Mouse (Mus musculus): ENCODE measurements at regions not wholly inside any gene's neighbourhood (a gene's known extent, or its start where the extent isn't known, plus 50 kb on each side); places are given as distances from the start of the nearest gene placed in this dataset.

GRCm38 (mm10) chr8:26266384-26266783 is 147.1 kb downstream of the Gm45692 start:
- Histone ChIP-seq H3K36me3 (ENCODE audit: control insufficient read depth, insufficient read depth, low read length, poor library complexity, severe bottlenecking) (no peaks in the 10 kb centered on the region), H3K27me3 (ENCODE audit: control insufficient read depth, insufficient read depth, low read length, poor library complexity, severe bottlenecking) (no peaks in the 10 kb centered on the region), H3K4me3 (ENCODE audit: low read depth, low read length) (no peak overlapping the region), H3K27ac (ENCODE audit: insufficient read depth, low read length) (no peak overlapping the region), H3K9me3 (replicated peaks; ENCODE audit: control insufficient read depth, insufficient read depth, low read length, poor library complexity, severe bottlenecking) (peaks cover 11% of the 10 kb centered on the region), H3K9ac (ENCODE audit: low read depth, poor library complexity, severe bottlenecking) (no peak overlapping the region), H3K4me1 (ENCODE audit: control insufficient read depth, insufficient read depth, low read length) (no peaks in the 10 kb centered on the region)
- TF ChIP-seq CTCF (IDR thresholded peaks at IDR 0.05; ENCODE audit: low read depth, low read length): no peak
- TF ChIP-seq EP300 (IDR thresholded peaks at IDR 0.05; ENCODE audit: insufficient read depth, low read depth, low read length): no peak

DNA sequence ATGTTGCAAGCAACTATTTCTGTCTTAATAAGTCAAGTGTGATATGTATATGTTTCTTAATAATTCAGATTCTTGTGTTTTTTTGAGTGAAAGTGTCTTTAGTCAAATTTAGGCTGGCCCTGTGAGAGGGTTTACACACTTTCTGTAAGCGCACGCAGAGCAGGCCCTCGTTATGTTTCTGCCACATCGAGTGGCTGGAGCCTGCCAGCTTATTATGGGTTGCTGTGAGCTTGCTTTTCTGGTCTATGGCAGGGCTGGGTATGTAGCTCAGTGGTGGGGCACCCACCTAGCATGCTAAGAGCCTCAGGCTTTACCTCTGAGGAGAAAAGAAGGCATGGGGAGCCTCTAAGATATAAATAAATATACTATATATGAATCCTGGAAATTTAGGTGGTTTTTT is 148.2 kb downstream of the Gm45692 start:
- Histone ChIP-seq H3K9ac (ENCODE audit: low read depth, poor library complexity, severe bottlenecking) (no peak overlapping the region), H3K27me3 (ENCODE audit: control insufficient read depth, insufficient read depth, low read length, poor library complexity, severe bottlenecking) (no peaks in the 10 kb centered on the region), H3K4me3 (ENCODE audit: low read depth, low read length) (no peak overlapping the region), H3K9me3 (replicated peaks; ENCODE audit: control insufficient read depth, insufficient read depth, low read length, poor library complexity, severe bottlenecking) (peaks cover 2% of the 10 kb centered on the region), H3K36me3 (ENCODE audit: control insufficient read depth, insufficient read depth, low read length, poor library complexity, severe bottlenecking) (no peaks in the 10 kb centered on the region), H3K27ac (ENCODE audit: insufficient read depth, low read length) (no peak overlapping the region), H3K4me1 (ENCODE audit: control insufficient read depth, insufficient read depth, low read length) (no peaks in the 10 kb centered on the region)
- no peak for TF ChIP-seq POLR2A (IDR thresholded peaks at IDR 0.05; ENCODE audit: insufficient read depth, low read length)
- TF ChIP-seq EP300 (IDR thresholded peaks at IDR 0.05; ENCODE audit: insufficient read depth, low read depth, low read length): no peak
- no peak for TF ChIP-seq CTCF (IDR thresholded peaks at IDR 0.05; ENCODE audit: low read depth, low read length)

GRCm38 (mm10) chr8:26268751-26269415 is 149.5 kb downstream of the Gm45692 start:
- no peak for TF ChIP-seq EP300 (IDR thresholded peaks at IDR 0.05; ENCODE audit: insufficient read depth, low read depth, low read length)
- TF ChIP-seq POLR2A (IDR thresholded peaks at IDR 0.05; ENCODE audit: insufficient read depth, low read length): no peak
- no peak for TF ChIP-seq CTCF (IDR thresholded peaks at IDR 0.05; ENCODE audit: low read depth, low read length)
- no peak overlapping the region for H3K9ac ChIP-seq (ENCODE audit: low read depth, poor library complexity, severe bottlenecking)
- peaks cover 3% of the 10 kb centered on the region for H3K4me1 ChIP-seq (ENCODE audit: control insufficient read depth, insufficient read depth, low read length)
- no peaks in the 10 kb centered on the region for H3K36me3 ChIP-seq (ENCODE audit: control insufficient read depth, insufficient read depth, low read length, poor library complexity, severe bottlenecking)
- no peak overlapping the region for H3K4me3 ChIP-seq (ENCODE audit: low read depth, low read length)
- no peaks in the 10 kb centered on the region for H3K27me3 ChIP-seq (ENCODE audit: control insufficient read depth, insufficient read depth, low read length, poor library complexity, severe bottlenecking)
- H3K9me3 ChIP-seq (replicated peaks; ENCODE audit: control insufficient read depth, insufficient read depth, low read length, poor library complexity, severe bottlenecking): no peaks in the 10 kb centered on the region
- no peak overlapping the region for H3K27ac ChIP-seq (ENCODE audit: insufficient read depth, low read length)

DNA sequence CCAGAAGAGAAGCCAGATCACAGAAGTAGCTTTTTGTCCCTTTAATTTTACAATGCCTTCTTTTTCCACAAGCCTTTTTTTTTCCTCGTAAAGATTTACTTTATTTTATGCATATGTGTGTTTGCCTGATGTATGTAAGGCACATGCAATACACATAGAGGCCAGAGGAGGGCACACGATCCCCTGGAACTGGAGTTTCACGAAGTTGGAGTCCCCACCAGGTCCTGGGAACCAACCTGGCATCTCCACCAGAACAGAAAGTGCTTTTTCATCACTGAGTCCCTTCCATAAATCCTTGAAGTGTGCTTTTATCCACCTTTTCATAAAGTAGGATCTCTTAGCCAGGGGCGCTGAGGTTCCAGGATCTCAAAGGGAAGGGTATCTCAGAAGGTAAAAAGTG is 152.8 kb downstream of the Gm45692 start:
- Histone ChIP-seq H3K27ac (ENCODE audit: insufficient read depth, low read length) (no peak overlapping the region), H3K4me1 (ENCODE audit: control insufficient read depth, insufficient read depth, low read length) (peaks cover 3% of the 10 kb centered on the region), H3K9me3 (replicated peaks; ENCODE audit: control insufficient read depth, insufficient read depth, low read length, poor library complexity, severe bottlenecking) (no peaks in the 10 kb centered on the region), H3K9ac (ENCODE audit: low read depth, poor library complexity, severe bottlenecking) (no peak overlapping the region), H3K4me3 (ENCODE audit: low read depth, low read length) (no peak overlapping the region), H3K27me3 (ENCODE audit: control insufficient read depth, insufficient read depth, low read length, poor library complexity, severe bottlenecking) (no peaks in the 10 kb centered on the region), H3K36me3 (ENCODE audit: control insufficient read depth, insufficient read depth, low read length, poor library complexity, severe bottlenecking) (no peaks in the 10 kb centered on the region)
- TF ChIP-seq CTCF (IDR thresholded peaks at IDR 0.05; ENCODE audit: low read depth, low read length): peak; percentile 54
- TF ChIP-seq EP300 (IDR thresholded peaks at IDR 0.05; ENCODE audit: insufficient read depth, low read depth, low read length): no peak
- no peak for TF ChIP-seq POLR2A (IDR thresholded peaks at IDR 0.05; ENCODE audit: insufficient read depth, low read length)

DNA sequence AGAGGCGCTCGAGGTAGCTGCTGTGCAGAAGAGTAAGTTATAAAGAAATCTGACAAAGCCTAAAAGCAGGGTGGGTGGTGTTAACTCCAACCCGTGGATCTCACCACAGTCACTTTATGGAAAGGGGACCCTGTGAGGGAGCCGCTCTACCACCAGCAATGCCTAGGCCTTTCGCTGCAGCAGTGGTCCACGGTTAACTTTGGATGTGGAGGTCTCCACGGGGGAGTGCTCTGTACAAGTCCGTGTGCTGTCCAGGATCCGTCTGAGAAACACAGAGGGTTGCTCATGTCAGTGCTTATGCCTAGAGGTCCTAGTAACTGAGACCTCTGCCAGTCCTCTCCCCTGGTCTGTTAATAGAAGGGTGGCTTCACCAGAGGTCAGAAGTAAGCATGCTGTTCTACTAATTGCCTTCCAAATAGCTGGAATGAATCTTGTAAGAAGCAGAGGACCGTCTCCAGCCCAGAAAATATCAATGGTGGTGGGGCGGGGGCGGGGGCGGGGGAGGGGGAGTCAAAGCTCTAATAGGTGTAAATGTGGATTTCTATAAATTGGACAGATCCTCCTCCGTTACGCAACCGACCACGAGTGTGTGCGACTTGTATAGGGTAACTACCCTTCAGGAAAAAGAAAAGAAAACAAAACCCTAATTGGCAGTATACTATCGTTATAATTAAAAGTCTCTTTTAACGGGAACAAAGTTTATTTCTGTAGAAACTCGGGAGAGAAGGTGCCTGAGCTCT is 153.5 kb downstream of the Gm45692 start:
- Histone ChIP-seq H3K27ac (ENCODE audit: insufficient read depth, low read length) (no peak overlapping the region), H3K36me3 (ENCODE audit: control insufficient read depth, insufficient read depth, low read length, poor library complexity, severe bottlenecking) (no peaks in the 10 kb centered on the region), H3K27me3 (ENCODE audit: control insufficient read depth, insufficient read depth, low read length, poor library complexity, severe bottlenecking) (no peaks in the 10 kb centered on the region), H3K9ac (ENCODE audit: low read depth, poor library complexity, severe bottlenecking) (no peak overlapping the region), H3K4me1 (ENCODE audit: control insufficient read depth, insufficient read depth, low read length) (peaks cover 3% of the 10 kb centered on the region), H3K9me3 (replicated peaks; ENCODE audit: control insufficient read depth, insufficient read depth, low read length, poor library complexity, severe bottlenecking) (no peaks in the 10 kb centered on the region), H3K4me3 (ENCODE audit: low read depth, low read length) (no peak overlapping the region)
- TF ChIP-seq EP300 (IDR thresholded peaks at IDR 0.05; ENCODE audit: insufficient read depth, low read depth, low read length) (no peak), CTCF (IDR thresholded peaks at IDR 0.05; ENCODE audit: low read depth, low read length) (no peak), POLR2A (IDR thresholded peaks at IDR 0.05; ENCODE audit: insufficient read depth, low read length) (no peak)

- Histone ChIP-seq H3K9ac (ENCODE audit: low read depth, poor library complexity, severe bottlenecking) (no peak overlapping the region), H3K36me3 (ENCODE audit: control insufficient read depth, insufficient read depth, low read length, poor library complexity, severe bottlenecking) (no peaks in the 10 kb centered on the region), H3K9me3 (replicated peaks; ENCODE audit: control insufficient read depth, insufficient read depth, low read length, poor library complexity, severe bottlenecking) (no peaks in the 10 kb centered on the region), H3K4me1 (ENCODE audit: control insufficient read depth, insufficient read depth, low read length) (peaks cover 3% of the 10 kb centered on the region), H3K27me3 (ENCODE audit: control insufficient read depth, insufficient read depth, low read length, poor library complexity, severe bottlenecking) (no peaks in the 10 kb centered on the region), H3K27ac (ENCODE audit: insufficient read depth, low read length) (no peak overlapping the region), H3K4me3 (ENCODE audit: low read depth, low read length) (no peak overlapping the region)
- TF ChIP-seq EP300 (IDR thresholded peaks at IDR 0.05; ENCODE audit: insufficient read depth, low read depth, low read length): no peak
- no peak for TF ChIP-seq CTCF (IDR thresholded peaks at IDR 0.05; ENCODE audit: low read depth, low read length)
- TF ChIP-seq POLR2A (IDR thresholded peaks at IDR 0.05; ENCODE audit: insufficient read depth, low read length): no peak
Measured at GRCm38 (mm10) chr8:26273415-26273760, 154.1 kb downstream of the Gm45692 start.
